Mouse (Mus musculus): ENCODE data around the gene Krt6a. TPM values are rescaled to one million over a fixed set of nuclear protein-coding genes. Genes with fewer than 3 reads are reported as not detected.

Krt6a gene
- polyA plus RNA-seq (2015; fragmentation: Nextera tagmentation; extraction: Ambion mirVana), result not detected in 2 replicates

GRCm38 (mm10) chr15:101694207-101694606 is at the start of gene Krt6a:
Gene Krt6a, minus strand, starts transcription at chr15:101694307.

GRCm38 (mm10) chr15:101742711-101743110 is 48.6 kb upstream of the Krt6a start, which contains the start of gene Krt71:
Gene Krt71, minus strand, starts transcription at chr15:101743109.

GRCm38 (mm10) chr15:101712720-101713119 is 18.6 kb upstream of the Krt6a start, which contains the start of gene Krt5:
Gene Krt5, minus strand, starts transcription at chr15:101712898.

GRCm38 (mm10) chr15:101680187-101680586 is 13.9 kb downstream of the Krt6a start, which contains the start of gene Krt6b:
Gene Krt6b, minus strand, starts transcription at chr15:101680287.

GRCm38 (mm10) chr15:101647280-101647679 is 46.8 kb downstream of the Krt6a start, which contains the start of gene Gm5478:
Gene Gm5478, minus strand, starts transcription at chr15:101647380.

Small RNA genes within 50 kb of the gene (microRNA-seq; reads per million reads assigned to microRNA genes)
- gene Gm44323 (0 reads per million in 2 experiments), gene Gm44342 (0 reads per million in 2 experiments), gene Gm44383 (0 reads per million in 2 experiments), gene Gm44479 (0 reads per million in 2 experiments)

Other genes with a start within 250 kb of the Krt6a start
- gene Krt88, start 246.6 kb downstream of the Krt6a start, polyA plus RNA-seq (2015; fragmentation: Nextera tagmentation; extraction: Ambion mirVana), result not detected in 2 replicates
- gene Krt81, start 230.6 kb downstream of the Krt6a start, polyA plus RNA-seq (2015; fragmentation: Nextera tagmentation; extraction: Ambion mirVana), result not detected in 2 replicates
- not detected in 2 replicates for gene Krt86, start 220.8 kb downstream of the Krt6a start, polyA plus RNA-seq (2015; fragmentation: Nextera tagmentation; extraction: Ambion mirVana)
- gene Krt83, start 202.8 kb downstream of the Krt6a start, polyA plus RNA-seq (2015; fragmentation: Nextera tagmentation; extraction: Ambion mirVana), result not detected in 2 replicates
- gene Gm49425, start 177.0 kb downstream of the Krt6a start, polyA plus RNA-seq (2015; fragmentation: Nextera tagmentation; extraction: Ambion mirVana), result not detected in 2 replicates
- not detected in 2 replicates for gene Krt84, start 161.5 kb downstream of the Krt6a start, polyA plus RNA-seq (2015; fragmentation: Nextera tagmentation; extraction: Ambion mirVana)
- gene Krt82, start 143.6 kb downstream of the Krt6a start, polyA plus RNA-seq (2015; fragmentation: Nextera tagmentation; extraction: Ambion mirVana), result not detected in 2 replicates
- not detected in 2 replicates for gene Krt90, start 131.4 kb downstream of the Krt6a start, polyA plus RNA-seq (2015; fragmentation: Nextera tagmentation; extraction: Ambion mirVana)
- gene Krt75, start 120.4 kb downstream of the Krt6a start, polyA plus RNA-seq (2015; fragmentation: Nextera tagmentation; extraction: Ambion mirVana), result not detected in 2 replicates
- not detected in 2 replicates for gene Gm5414, start 66.1 kb downstream of the Krt6a start, polyA plus RNA-seq (2015; fragmentation: Nextera tagmentation; extraction: Ambion mirVana)
- gene Gm5478, start 46.9 kb downstream of the Krt6a start, polyA plus RNA-seq (2015; fragmentation: Nextera tagmentation; extraction: Ambion mirVana), result not detected in 2 replicates
- not detected in 2 replicates for gene Krt6b, start 14.0 kb downstream of the Krt6a start, polyA plus RNA-seq (2015; fragmentation: Nextera tagmentation; extraction: Ambion mirVana)
- gene Krt5, start 18.6 kb upstream of the Krt6a start, polyA plus RNA-seq (2015; fragmentation: Nextera tagmentation; extraction: Ambion mirVana), result 40.5 TPM in 1 of 2 replicates, not detected in the other
- gene Krt71, start 48.8 kb upstream of the Krt6a start, polyA plus RNA-seq (2015; fragmentation: Nextera tagmentation; extraction: Ambion mirVana), result not detected in 2 replicates
- gene Krt72, start 92.2 kb upstream of the Krt6a start, polyA plus RNA-seq (2015; fragmentation: Nextera tagmentation; extraction: Ambion mirVana), result not detected in 2 replicates
- gene Krt73, start 108.0 kb upstream of the Krt6a start, polyA plus RNA-seq (2015; fragmentation: Nextera tagmentation; extraction: Ambion mirVana), result not detected in 2 replicates
- gene Krt2, start 123.9 kb upstream of the Krt6a start, polyA plus RNA-seq (2015; fragmentation: Nextera tagmentation; extraction: Ambion mirVana), result not detected in 2 replicates
- 0.32 and 192 TPM in 2 replicates for gene Krt1, start 156.5 kb upstream of the Krt6a start, polyA plus RNA-seq (2015; fragmentation: Nextera tagmentation; extraction: Ambion mirVana)
- gene Krt77, start 175.4 kb upstream of the Krt6a start, polyA plus RNA-seq (2015; fragmentation: Nextera tagmentation; extraction: Ambion mirVana), result 0.88 TPM in 1 of 2 replicates, not detected in the other
- gene Krt76, start 198.6 kb upstream of the Krt6a start, polyA plus RNA-seq (2015; fragmentation: Nextera tagmentation; extraction: Ambion mirVana), result not detected in 2 replicates
- gene Krt4, start 230.4 kb upstream of the Krt6a start, polyA plus RNA-seq (2015; fragmentation: Nextera tagmentation; extraction: Ambion mirVana), result 0.51 and 0.82 TPM in 2 replicates
- 2.4 TPM in 1 of 2 replicates, not detected in the other for gene Krt79, start 246.0 kb upstream of the Krt6a start, polyA plus RNA-seq (2015; fragmentation: Nextera tagmentation; extraction: Ambion mirVana)

All from skeletal muscle tissue, postnatal 0 days (tissue).